Mouse (Mus musculus) liver, embryonic 14.5 days (tissue): Measurements from ENCODE around the gene Lrriq4.

ENCODE experiments used
- CTCF ChIP-seq: IDR thresholded peaks from 2 replicates; pipeline ENCODE4 v1.5.1; 2016; ENCODE audit warnings: antibody characterized with exemption, low read depth, control low read depth
- EP300 ChIP-seq: IDR thresholded peaks from 2 replicates; pipeline ENCODE4 v1.6.1; 2016; ENCODE audit warnings: antibody characterized with exemption, low read depth

GRCm38 (mm10) chr3:30713334-30713733, 69.0 kb downstream of the Lrriq4 start:
- no peak for TF ChIP-seq CTCF
- TF ChIP-seq EP300: no peak
